Mouse (Mus musculus): ENCODE results near the gene Pik3c2b. TPM values are rescaled to one million over a fixed set of nuclear protein-coding genes. Genes with fewer than 3 reads are reported as not detected.

The Pik3c2b gene
- polyA plus RNA-seq, 1 experiment from 2014 or later, result 6.4 TPM

GRCm38 (mm10) chr1:133057345-133058034 is 12.0 kb downstream of the Pik3c2b start:
- DNase-seq (ENCODE audit: low spot score) (no peak), ATAC-seq (ENCODE audit: insufficient number of reproducible peaks, low FRiP score, low TSS enrichment, low read depth) (no peak)
- 37% methylated on average over 7 of the region's 7 CpGs for WGBS
- Histone ChIP-seq H3K9me3 (ENCODE audit: control insufficient read depth, low read length) (no peaks in the 10 kb centered on the region), H3K36me3 (ENCODE audit: control insufficient read depth, insufficient read depth, low read length) (no peaks in the 10 kb centered on the region), H3K4me1 (ENCODE audit: control insufficient read depth, insufficient read depth, low read length) (peaks cover 18% of the 10 kb centered on the region), H3K4me2 (ENCODE audit: low read depth, severe bottlenecking) (no peak overlapping the region), H3K27ac (replicated peaks; ENCODE audit: low read depth, low read length) (no peak overlapping the region), H3K27me3 (ENCODE audit: control insufficient read depth, insufficient read depth, low read length) (no peaks in the 10 kb centered on the region), H3K9ac (ENCODE audit: low read length) (no peak overlapping the region), H3K4me3 (ENCODE audit: low read depth, low read length) (no peak overlapping the region)

DNA sequence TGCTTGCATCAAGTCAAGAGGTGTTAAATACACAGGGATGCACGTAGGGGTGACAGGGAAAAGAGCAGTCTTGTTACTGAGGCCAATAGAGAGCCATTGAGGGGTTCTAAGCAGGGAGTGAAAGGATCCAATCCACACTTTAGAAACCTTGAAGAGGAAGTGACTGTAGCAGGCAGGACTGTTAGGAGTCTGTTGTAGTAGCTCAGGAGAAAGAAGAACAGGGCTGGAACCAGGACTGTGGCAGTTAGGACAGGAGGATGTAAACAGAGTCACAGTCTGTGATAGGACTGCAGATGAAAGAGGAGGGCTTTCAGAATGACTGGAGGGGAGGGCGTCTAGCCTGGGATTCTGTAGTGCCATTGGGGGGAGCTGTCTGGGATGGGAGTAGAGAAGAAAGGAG is 14.1 kb downstream of the Pik3c2b start:
- WGBS, result 27% methylated on average over 2 of the region's 2 CpGs
- Histone ChIP-seq H3K9ac (ENCODE audit: low read length) (no peak overlapping the region), H3K4me2 (ENCODE audit: low read depth, severe bottlenecking) (no peak overlapping the region), H3K4me1 (ENCODE audit: control insufficient read depth, insufficient read depth, low read length) (peaks cover 11% of the 10 kb centered on the region; the same call in 1 of the 2 replicates), H3K27me3 (ENCODE audit: control insufficient read depth, insufficient read depth, low read length) (no peaks in the 10 kb centered on the region), H3K36me3 (ENCODE audit: control insufficient read depth, insufficient read depth, low read length) (no peaks in the 10 kb centered on the region), H3K9me3 (ENCODE audit: control insufficient read depth, low read length) (no peaks in the 10 kb centered on the region), H3K4me3 (ENCODE audit: low read depth, low read length) (no peak overlapping the region), H3K27ac (replicated peaks; ENCODE audit: low read depth, low read length) (no peak overlapping the region)
- DNase-seq (ENCODE audit: low spot score) (no peak), ATAC-seq (ENCODE audit: insufficient number of reproducible peaks, low FRiP score, low TSS enrichment, low read depth) (no peak)

DNA sequence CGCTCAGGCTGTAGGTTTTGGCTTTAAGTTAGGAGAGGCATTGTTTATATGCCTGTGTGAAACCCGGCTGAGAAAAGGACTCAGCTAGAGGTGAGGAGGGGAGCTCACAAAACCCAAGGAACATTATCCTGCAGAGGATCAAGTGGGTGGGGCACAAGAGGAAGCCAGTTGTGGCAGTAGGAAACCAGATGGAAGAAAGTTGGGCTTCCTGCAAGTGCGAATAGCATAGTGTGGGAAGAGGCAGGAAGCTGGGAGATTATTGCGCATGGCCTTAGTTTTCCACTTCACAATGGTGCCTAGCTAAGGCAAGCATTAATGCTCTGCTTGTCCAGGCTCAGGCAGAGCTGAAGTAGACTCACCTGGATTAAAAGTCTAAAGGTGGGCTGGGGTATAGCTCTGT is 15.2 kb downstream of the Pik3c2b start:
- WGBS, result 61% methylated on average over 4 of the region's 4 CpGs
- Histone ChIP-seq H3K27me3 (ENCODE audit: control insufficient read depth, insufficient read depth, low read length) (no peaks in the 10 kb centered on the region), H3K4me1 (ENCODE audit: control insufficient read depth, insufficient read depth, low read length) (peaks cover 11% of the 10 kb centered on the region; the same call in 1 of the 2 replicates), H3K4me2 (ENCODE audit: low read depth, severe bottlenecking) (no peak overlapping the region), H3K4me3 (ENCODE audit: low read depth, low read length) (no peak overlapping the region), H3K9me3 (ENCODE audit: control insufficient read depth, low read length) (no peaks in the 10 kb centered on the region), H3K27ac (replicated peaks; ENCODE audit: low read depth, low read length) (no peak overlapping the region), H3K9ac (ENCODE audit: low read length) (no peak overlapping the region), H3K36me3 (ENCODE audit: control insufficient read depth, insufficient read depth, low read length) (no peaks in the 10 kb centered on the region)
- ATAC-seq (ENCODE audit: insufficient number of reproducible peaks, low FRiP score, low TSS enrichment, low read depth) (no peak), DNase-seq (ENCODE audit: low spot score) (no peak)

DNA sequence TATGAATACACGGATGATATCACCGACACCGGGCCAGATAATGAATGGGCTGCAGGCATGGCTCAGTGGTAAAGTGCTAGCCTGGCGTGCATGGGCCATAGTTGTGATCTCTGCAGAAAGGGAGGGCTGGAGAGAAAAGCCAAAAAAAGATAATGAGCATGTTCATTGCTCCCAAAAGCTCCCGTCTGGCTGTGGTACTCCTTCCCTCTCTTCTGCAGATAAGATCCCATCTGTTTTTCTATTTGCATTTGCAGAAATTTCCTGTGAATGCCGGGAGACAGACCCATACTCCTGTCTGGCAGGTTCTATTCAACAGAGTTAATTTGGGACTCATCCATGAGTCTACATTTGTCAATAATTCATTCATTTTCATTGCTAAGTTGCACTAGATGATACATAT is 17.7 kb downstream of the Pik3c2b start:
- H3K36me3 ChIP-seq (ENCODE audit: control insufficient read depth, insufficient read depth, low read length), result peaks cover 3% of the 10 kb centered on the region; the same call in 1 of the 2 replicates
- H3K4me3 ChIP-seq (ENCODE audit: low read depth, low read length), result no peak overlapping the region
- DNase-seq (ENCODE audit: low spot score) (no peak), ATAC-seq (ENCODE audit: insufficient number of reproducible peaks, low FRiP score, low TSS enrichment, low read depth) (no peak)
- no peaks in the 10 kb centered on the region for H3K9me3 ChIP-seq (ENCODE audit: control insufficient read depth, low read length)
- H3K4me2 ChIP-seq (ENCODE audit: low read depth, severe bottlenecking), result no peak overlapping the region
- WGBS, result 94% methylated on average over 6 of the region's 6 CpGs
- H3K27ac ChIP-seq (replicated peaks; ENCODE audit: low read depth, low read length), result no peak overlapping the region
- no peaks in the 10 kb centered on the region for H3K27me3 ChIP-seq (ENCODE audit: control insufficient read depth, insufficient read depth, low read length)
- no peak overlapping the region for H3K9ac ChIP-seq (ENCODE audit: low read length)
- no peaks in the 10 kb centered on the region for H3K4me1 ChIP-seq (ENCODE audit: control insufficient read depth, insufficient read depth, low read length)

DNA sequence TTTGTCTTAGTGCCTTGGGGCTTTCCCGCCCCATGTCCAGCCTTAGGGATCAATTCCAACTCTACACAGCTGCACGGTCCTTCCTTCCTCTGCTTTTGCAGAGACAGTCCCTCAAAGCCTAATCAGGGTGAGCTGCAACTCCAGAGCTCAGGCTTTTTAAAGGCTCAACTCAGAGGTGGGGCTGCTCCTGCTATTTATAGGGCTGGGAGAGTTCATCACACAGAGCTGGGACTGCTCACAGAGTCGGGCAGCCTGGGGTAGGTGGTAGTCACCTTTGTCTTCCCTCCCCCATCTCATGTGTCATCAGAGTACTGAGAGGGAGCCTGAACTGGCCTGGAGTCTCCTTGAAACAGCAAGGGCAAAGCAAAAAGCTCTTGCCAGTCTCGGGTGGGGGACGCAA is 22.8 kb downstream of the Pik3c2b start:
- Histone ChIP-seq H3K4me1 (ENCODE audit: control insufficient read depth, insufficient read depth, low read length) (peaks cover 3% of the 10 kb centered on the region; the same call in 1 of the 2 replicates), H3K4me2 (ENCODE audit: low read depth, severe bottlenecking) (no peak overlapping the region), H3K27me3 (ENCODE audit: control insufficient read depth, insufficient read depth, low read length) (no peaks in the 10 kb centered on the region), H3K36me3 (ENCODE audit: control insufficient read depth, insufficient read depth, low read length) (peaks cover 3% of the 10 kb centered on the region; the same call in 1 of the 2 replicates), H3K4me3 (ENCODE audit: low read depth, low read length) (no peak overlapping the region), H3K9me3 (ENCODE audit: control insufficient read depth, low read length) (no peaks in the 10 kb centered on the region), H3K27ac (replicated peaks; ENCODE audit: low read depth, low read length) (no peak overlapping the region), H3K9ac (ENCODE audit: low read length) (no peak overlapping the region)
- no peak for DNase-seq (ENCODE audit: low spot score)
- no peak for ATAC-seq (ENCODE audit: insufficient number of reproducible peaks, low FRiP score, low TSS enrichment, low read depth)
- 66% methylated on average over 5 of the region's 5 CpGs for WGBS

DNA sequence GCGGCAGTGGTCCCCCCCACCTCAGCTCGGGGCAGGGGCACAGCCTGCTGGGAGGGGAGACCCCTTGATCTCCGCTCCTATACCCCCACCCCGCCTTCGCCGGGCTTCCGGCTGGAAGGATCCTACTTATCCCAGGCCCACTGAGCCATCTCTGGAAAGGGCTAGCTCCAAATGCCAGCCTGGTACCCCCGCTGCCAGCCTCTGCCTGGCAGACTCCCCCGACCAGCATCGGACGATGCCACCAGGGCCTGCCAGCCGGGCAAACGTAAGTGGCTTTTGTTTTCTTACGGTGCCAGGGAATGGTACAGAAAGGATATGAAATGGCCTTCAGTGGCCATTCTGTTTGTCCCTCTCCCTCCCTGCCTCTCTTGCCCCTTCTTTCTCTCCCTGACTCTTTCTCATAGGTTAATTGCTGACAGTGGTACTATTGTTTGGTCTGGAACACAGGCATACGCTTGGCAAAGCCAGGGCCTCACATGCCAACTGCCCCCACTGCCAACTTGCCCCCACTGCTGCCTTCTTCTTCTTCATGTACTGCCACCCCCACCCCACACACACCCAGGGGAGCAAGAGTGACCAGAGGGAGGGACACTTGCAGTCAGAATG is 23.3 kb downstream of the Pik3c2b start:
- 92% methylated on average over 15 of the region's 15 CpGs for WGBS
- ATAC-seq (ENCODE audit: insufficient number of reproducible peaks, low FRiP score, low TSS enrichment, low read depth) (no peak), DNase-seq (ENCODE audit: low spot score) (no peak)
- no peaks in the 10 kb centered on the region for H3K9me3 ChIP-seq (ENCODE audit: control insufficient read depth, low read length)
- H3K27ac ChIP-seq (replicated peaks; ENCODE audit: low read depth, low read length), result no peak overlapping the region
- peaks cover 3% of the 10 kb centered on the region; the same call in 1 of the 2 replicates for H3K36me3 ChIP-seq (ENCODE audit: control insufficient read depth, insufficient read depth, low read length)
- H3K4me3 ChIP-seq (ENCODE audit: low read depth, low read length), result no peak overlapping the region
- no peaks in the 10 kb centered on the region for H3K27me3 ChIP-seq (ENCODE audit: control insufficient read depth, insufficient read depth, low read length)
- peaks cover 5% of the 10 kb centered on the region; the same call in 1 of the 2 replicates for H3K4me1 ChIP-seq (ENCODE audit: control insufficient read depth, insufficient read depth, low read length)
- H3K4me2 ChIP-seq (ENCODE audit: low read depth, severe bottlenecking), result no peak overlapping the region
- H3K9ac ChIP-seq (ENCODE audit: low read length), result no peak overlapping the region

GRCm38 (mm10) chr1:133069275-133070120 is 24.0 kb downstream of the Pik3c2b start:
- 79% methylated on average over 12 of the region's 12 CpGs for WGBS
- Histone ChIP-seq H3K4me2 (ENCODE audit: low read depth, severe bottlenecking) (no peak overlapping the region), H3K36me3 (ENCODE audit: control insufficient read depth, insufficient read depth, low read length) (peaks cover 3% of the 10 kb centered on the region; the same call in 1 of the 2 replicates), H3K27me3 (ENCODE audit: control insufficient read depth, insufficient read depth, low read length) (no peaks in the 10 kb centered on the region), H3K9ac (ENCODE audit: low read length) (no peak overlapping the region), H3K4me3 (ENCODE audit: low read depth, low read length) (no peak overlapping the region), H3K27ac (replicated peaks; ENCODE audit: low read depth, low read length) (no peak overlapping the region; the same call in 1 of the 2 replicates), H3K9me3 (ENCODE audit: control insufficient read depth, low read length) (no peaks in the 10 kb centered on the region), H3K4me1 (ENCODE audit: control insufficient read depth, insufficient read depth, low read length) (peaks cover 5% of the 10 kb centered on the region; the same call in 1 of the 2 replicates)
- ATAC-seq (ENCODE audit: insufficient number of reproducible peaks, low FRiP score, low TSS enrichment, low read depth) (no peak), DNase-seq (ENCODE audit: low spot score) (no peak)

GRCm38 (mm10) chr1:133070157-133070556 is 24.7 kb downstream of the Pik3c2b start:
- Histone ChIP-seq H3K9me3 (ENCODE audit: control insufficient read depth, low read length) (no peaks in the 10 kb centered on the region), H3K4me3 (ENCODE audit: low read depth, low read length) (no peak overlapping the region), H3K36me3 (ENCODE audit: control insufficient read depth, insufficient read depth, low read length) (peaks cover 3% of the 10 kb centered on the region; the same call in 1 of the 2 replicates), H3K4me2 (ENCODE audit: low read depth, severe bottlenecking) (no peak overlapping the region), H3K27ac (replicated peaks; ENCODE audit: low read depth, low read length) (no peak overlapping the region; the same call in 1 of the 2 replicates), H3K9ac (ENCODE audit: low read length) (no peak overlapping the region), H3K27me3 (ENCODE audit: control insufficient read depth, insufficient read depth, low read length) (no peaks in the 10 kb centered on the region), H3K4me1 (ENCODE audit: control insufficient read depth, insufficient read depth, low read length) (peaks cover 5% of the 10 kb centered on the region; the same call in 1 of the 2 replicates)
- DNase-seq (ENCODE audit: low spot score), result no peak
- 0 out of 2 replicates have a peak, but pooled peaks have one; percentile 23 for ATAC-seq (ENCODE audit: insufficient number of reproducible peaks, low FRiP score, low TSS enrichment, low read depth)
- 75% methylated on average over 3 of the region's 5 CpGs for WGBS

Measured in limb, embryonic 11.5 days (tissue).